Mouse (Mus musculus): ENCODE results near the gene Hist1h4j. TPM values are rescaled to one million over a fixed set of nuclear protein-coding genes. Genes with fewer than 3 reads are reported as not detected.

Hist1h4j gene
- polyA plus RNA-seq, 1 experiment from 2014 or later = 0.75 TPM

Small RNA genes lying within 50 kb of the gene (microRNA-seq; reads per million reads assigned to microRNA genes)
- gene Gm44357 (not detected), gene Gm44367 (not detected), gene Gm44454 (1.4 reads per million)

Other genes with a start within 250 kb of the Hist1h4j start
- gene AK157302, start 239.8 kb upstream of the Hist1h4j start, polyA plus RNA-seq (2016; fragmentation: Nextera tagmentation; extraction: Ambion mirVana) = 0.56 TPM in 2 replicates
- 4.7 and 6.3 TPM in 2 replicates for gene Gm11273, start 233.6 kb upstream of the Hist1h4j start, polyA plus RNA-seq (2016; fragmentation: Nextera tagmentation; extraction: Ambion mirVana)
- 2.6 and 2.8 TPM in 2 replicates for gene Zkscan8, start 203.9 kb upstream of the Hist1h4j start, polyA plus RNA-seq (2016; fragmentation: Nextera tagmentation; extraction: Ambion mirVana)
- gene Olfr1366, start 192.3 kb upstream of the Hist1h4j start, polyA plus RNA-seq (2016; fragmentation: Nextera tagmentation; extraction: Ambion mirVana) = 0.05 TPM in 1 of 2 replicates, not detected in the other
- not detected in 2 replicates for gene Olfr1535, start 175.2 kb upstream of the Hist1h4j start, polyA plus RNA-seq (2016; fragmentation: Nextera tagmentation; extraction: Ambion mirVana)
- not detected in 2 replicates for gene Olfr1364, start 153.3 kb upstream of the Hist1h4j start, polyA plus RNA-seq (2016; fragmentation: Nextera tagmentation; extraction: Ambion mirVana)
- gene Olfr1362, start 121.0 kb upstream of the Hist1h4j start, polyA plus RNA-seq (2016; fragmentation: Nextera tagmentation; extraction: Ambion mirVana) = not detected in 2 replicates
- gene Olfr11, start 92.5 kb upstream of the Hist1h4j start, polyA plus RNA-seq (2016; fragmentation: Nextera tagmentation; extraction: Ambion mirVana) = not detected in 2 replicates
- gene Olfr1361, start 71.7 kb upstream of the Hist1h4j start, polyA plus RNA-seq (2016; fragmentation: Nextera tagmentation; extraction: Ambion mirVana) = not detected in 2 replicates
- gene Olfr1360, start 57.7 kb upstream of the Hist1h4j start, polyA plus RNA-seq (2016; fragmentation: Nextera tagmentation; extraction: Ambion mirVana) = not detected in 2 replicates
- gene Olfr1359, start 37.0 kb upstream of the Hist1h4j start, polyA plus RNA-seq (2016; fragmentation: Nextera tagmentation; extraction: Ambion mirVana) = not detected in 2 replicates
- 1.5 and 1.7 TPM in 2 replicates for gene Hist1h2bl, start 18.9 kb upstream of the Hist1h4j start, polyA plus RNA-seq (2016; fragmentation: Nextera tagmentation; extraction: Ambion mirVana)
- gene Hist1h2ai, start 18.6 kb upstream of the Hist1h4j start, polyA plus RNA-seq (2016; fragmentation: Nextera tagmentation; extraction: Ambion mirVana) = 13.8 and 17.6 TPM in 2 replicates
- gene Hist1h3h, start 17.4 kb upstream of the Hist1h4j start, polyA plus RNA-seq (2016; fragmentation: Nextera tagmentation; extraction: Ambion mirVana) = 8.3 and 14.2 TPM in 2 replicates
- 6.4 and 6.5 TPM in 2 replicates for gene Hist1h2bm, start 13.0 kb upstream of the Hist1h4j start, polyA plus RNA-seq (2016; fragmentation: Nextera tagmentation; extraction: Ambion mirVana)
- 3.7 and 5.9 TPM in 2 replicates for gene Hist1h4k, start 15.4 kb downstream of the Hist1h4j start, polyA plus RNA-seq (2016; fragmentation: Nextera tagmentation; extraction: Ambion mirVana)
- 42.8 and 58.5 TPM in 2 replicates for gene Hist1h2ak, start 18.8 kb downstream of the Hist1h4j start, polyA plus RNA-seq (2016; fragmentation: Nextera tagmentation; extraction: Ambion mirVana)
- 8.6 and 8.9 TPM in 2 replicates for gene Hist1h2bn, start 19.1 kb downstream of the Hist1h4j start, polyA plus RNA-seq (2016; fragmentation: Nextera tagmentation; extraction: Ambion mirVana)
- 41.6 and 43.0 TPM in 2 replicates for gene Hist1h1b, start 45.6 kb downstream of the Hist1h4j start, polyA plus RNA-seq (2016; fragmentation: Nextera tagmentation; extraction: Ambion mirVana)
- 169 and 188 TPM in 2 replicates for gene Hist1h3i, start 48.3 kb downstream of the Hist1h4j start, polyA plus RNA-seq (2016; fragmentation: Nextera tagmentation; extraction: Ambion mirVana)
- gene Hist1h2an, start 52.2 kb downstream of the Hist1h4j start, polyA plus RNA-seq (2016; fragmentation: Nextera tagmentation; extraction: Ambion mirVana) = 11.2 and 14.0 TPM in 2 replicates
- 3.6 and 5.6 TPM in 2 replicates for gene Hist1h2bp, start 52.4 kb downstream of the Hist1h4j start, polyA plus RNA-seq (2016; fragmentation: Nextera tagmentation; extraction: Ambion mirVana)
- gene Hist1h2bq, start 75.1 kb downstream of the Hist1h4j start, polyA plus RNA-seq (2016; fragmentation: Nextera tagmentation; extraction: Ambion mirVana) = 24.4 and 26.2 TPM in 2 replicates
- gene Hist1h2ao, start 75.4 kb downstream of the Hist1h4j start, polyA plus RNA-seq (2016; fragmentation: Nextera tagmentation; extraction: Ambion mirVana) = not detected in 2 replicates
- not detected in 2 replicates for gene Hist1h4m, start 76.7 kb downstream of the Hist1h4j start, polyA plus RNA-seq (2016; fragmentation: Nextera tagmentation; extraction: Ambion mirVana)
- 20.8 and 25.3 TPM in 2 replicates for gene Hist1h4n, start 97.1 kb downstream of the Hist1h4j start, polyA plus RNA-seq (2016; fragmentation: Nextera tagmentation; extraction: Ambion mirVana)
- gene Hist1h2ap, start 98.4 kb downstream of the Hist1h4j start, polyA plus RNA-seq (2016; fragmentation: Nextera tagmentation; extraction: Ambion mirVana) = 5,867 and 6,049 TPM in 2 replicates
- gene Hist1h2br, start 98.7 kb downstream of the Hist1h4j start, polyA plus RNA-seq (2016; fragmentation: Nextera tagmentation; extraction: Ambion mirVana) = 25.4 and 26.3 TPM in 2 replicates
- gene Zfp184, start 210.0 kb downstream of the Hist1h4j start, polyA plus RNA-seq (2016; fragmentation: Nextera tagmentation; extraction: Ambion mirVana) = 1.9 and 2.5 TPM in 2 replicates
- not detected in 2 replicates for gene Pom121l2, start 246.1 kb downstream of the Hist1h4j start, polyA plus RNA-seq (2016; fragmentation: Nextera tagmentation; extraction: Ambion mirVana)